Mouse (Mus musculus) forebrain, embryonic 13.5 days (tissue): ENCODE data around the gene Fam183b. TPM values are rescaled to one million over a fixed set of nuclear protein-coding genes. Genes with fewer than 3 reads are reported as not detected.

Experiments used
- ATAC-seq: fragments of 200-750 bp; cut with Nextera tagmentation; 2 replicates; pipeline ENCODE4 v1.8.0; 2017
- H3K27ac ChIP-seq: fragments of 300-500 bp; sonication (generic); 2 replicates; pipeline ENCODE4 v1.5.1; 2015; ENCODE audit warnings: inconsistent platforms, mild to moderate bottlenecking, moderate library complexity
- H3K27me3 ChIP-seq: fragments of 300-500 bp; sonication (generic); 2 replicates; pipeline ENCODE4 v1.6.1; 2015; ENCODE audit warnings: mild to moderate bottlenecking, inconsistent platforms
- H3K36me3 ChIP-seq: fragments of 300-500 bp; sonication (generic); 2 replicates; pipeline ENCODE4 v1.6.1; 2015; ENCODE audit warnings: mild to moderate bottlenecking, inconsistent platforms; ENCODE audit not compliant: poor library complexity, severe bottlenecking
- H3K4me1 ChIP-seq: fragments of 300-500 bp; sonication (generic); 2 replicates; pipeline ENCODE4 v1.6.1; 2015; ENCODE audit warnings: inconsistent platforms
- H3K4me2 ChIP-seq: fragments of 300-500 bp; sonication (generic); 2 replicates; pipeline ENCODE4 v1.6.1; 2015; ENCODE audit warnings: inconsistent platforms, mild to moderate bottlenecking, moderate library complexity
- H3K4me3 ChIP-seq: fragments of 300-500 bp; sonication (generic); 2 replicates; pipeline ENCODE4 v1.5.1; 2015; ENCODE audit warnings: mild to moderate bottlenecking, inconsistent platforms
- H3K9ac ChIP-seq: fragments of 300-500 bp; sonication (generic); 2 replicates; pipeline ENCODE4 v1.6.1; 2015; ENCODE audit warnings: mild to moderate bottlenecking, inconsistent platforms
- H3K9me3 ChIP-seq: fragments of 300-500 bp; sonication (generic); replicated peaks from 2 replicates; pipeline ENCODE4 v1.6.1; 2016; ENCODE audit warnings: inconsistent platforms
- WGBS: fragments of 180-500 bp; shearing (Covaris S2); methylation state at CpG from one replicate; pipeline ENCODE4 v1.1.7; 2015; 5-methylcytosine and 5-hydroxymethylcytosine counted together
- polyA plus RNA-seq: library from polyadenylated mRNA; unstranded; fragments of >200 nt; fragmentation: Nextera tagmentation; extraction: Ambion mirVana; gene quantifications from 2 replicates; pipeline ENCODE4 v1.2.1, GENCODE M21; 2015

Gene Fam183b
- polyA plus RNA-seq, 1 experiment from 2014 or later: 2.9 TPM

DNA sequence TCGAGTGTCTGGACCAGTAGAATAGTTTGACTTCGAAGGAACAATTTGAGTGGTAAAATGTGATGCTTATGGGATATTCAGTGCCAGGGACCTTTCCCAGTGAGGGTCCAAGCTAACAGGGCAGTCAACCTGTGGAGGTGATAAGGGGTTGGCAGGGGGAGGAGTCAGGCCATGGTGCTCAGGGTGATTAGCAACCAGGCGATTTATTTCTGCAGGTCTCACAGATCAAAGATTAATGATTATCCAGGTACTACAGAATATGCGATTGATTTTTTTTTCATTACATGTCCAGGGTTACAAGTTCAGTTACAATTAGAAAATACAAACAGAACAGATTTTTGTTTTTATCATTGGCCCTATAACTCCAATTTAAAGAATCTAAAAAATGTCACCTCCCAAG, 2.1 kb upstream of the Fam183b start:
- no peak for ATAC-seq
- Histone ChIP-seq H3K27me3 (no peaks in the 10 kb centered on the region), H3K4me3 (no peak overlapping the region), H3K27ac (no peak overlapping the region), H3K36me3 (no peaks in the 10 kb centered on the region), H3K4me1 (peaks cover 9% of the 10 kb centered on the region), H3K9ac (no peak overlapping the region), H3K9me3 (no peaks in the 10 kb centered on the region), H3K4me2 (no peak overlapping the region)
- 80% methylated on average over 4 of the region's 4 CpGs for WGBS

DNA sequence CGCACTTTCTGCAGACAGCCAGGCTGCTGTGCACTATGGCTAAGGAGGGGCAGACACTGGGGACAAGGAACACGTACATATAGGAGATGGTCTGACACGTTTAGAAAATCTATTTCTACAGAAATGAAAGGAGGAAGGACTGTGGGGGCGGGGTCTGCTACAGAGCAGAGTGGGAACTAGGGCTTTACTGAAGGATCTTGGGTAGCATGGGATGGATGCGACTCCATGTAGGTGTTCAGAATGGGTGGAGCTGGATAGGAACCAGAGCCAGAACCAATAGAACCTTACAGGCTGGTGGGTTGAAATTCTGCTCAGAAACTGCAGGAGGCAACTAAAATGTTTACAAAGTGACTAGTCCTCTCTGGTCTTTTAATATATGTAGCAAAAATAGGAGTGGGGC, 2.0 kb downstream of the Fam183b start:
- no peak overlapping the region for H3K4me3 ChIP-seq
- 83% methylated on average over 5 of the region's 5 CpGs for WGBS
- ATAC-seq: no peak
- no peak overlapping the region for H3K27ac ChIP-seq
- H3K4me2 ChIP-seq: no peak overlapping the region
- no peaks in the 10 kb centered on the region for H3K36me3 ChIP-seq
- no peaks in the 10 kb centered on the region for H3K9me3 ChIP-seq
- H3K9ac ChIP-seq: no peak overlapping the region
- peaks cover 9% of the 10 kb centered on the region for H3K4me1 ChIP-seq
- no peaks in the 10 kb centered on the region for H3K27me3 ChIP-seq

DNA sequence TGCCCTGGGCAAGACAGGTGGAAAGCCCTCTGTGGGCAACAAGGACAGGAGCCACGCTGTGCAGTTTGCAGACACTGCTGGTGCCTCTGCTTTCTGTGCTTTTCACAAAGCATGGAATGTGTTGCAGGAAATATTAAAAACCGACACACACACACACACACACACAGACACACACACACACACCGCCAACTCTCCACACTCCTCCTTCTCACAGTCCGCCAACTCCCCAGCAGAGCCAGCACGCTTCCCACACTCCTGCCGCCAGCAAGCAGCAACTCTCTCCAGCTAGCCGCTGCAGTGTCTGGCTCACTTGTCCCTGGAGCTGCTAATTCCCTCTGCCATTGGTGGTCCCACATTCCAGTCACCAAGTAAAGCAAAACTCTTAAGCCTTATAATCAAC, 4.9 kb downstream of the Fam183b start:
- H3K9me3 ChIP-seq: no peaks in the 10 kb centered on the region
- no peak overlapping the region for H3K27ac ChIP-seq
- no peaks in the 10 kb centered on the region for H3K36me3 ChIP-seq
- H3K27me3 ChIP-seq: no peaks in the 10 kb centered on the region
- H3K9ac ChIP-seq: no peak overlapping the region
- no peak overlapping the region for H3K4me3 ChIP-seq
- H3K4me1 ChIP-seq: peaks cover 4% of the 10 kb centered on the region
- 82% methylated on average over 7 of the region's 7 CpGs for WGBS
- ATAC-seq: no peak
- no peak overlapping the region for H3K4me2 ChIP-seq

DNA sequence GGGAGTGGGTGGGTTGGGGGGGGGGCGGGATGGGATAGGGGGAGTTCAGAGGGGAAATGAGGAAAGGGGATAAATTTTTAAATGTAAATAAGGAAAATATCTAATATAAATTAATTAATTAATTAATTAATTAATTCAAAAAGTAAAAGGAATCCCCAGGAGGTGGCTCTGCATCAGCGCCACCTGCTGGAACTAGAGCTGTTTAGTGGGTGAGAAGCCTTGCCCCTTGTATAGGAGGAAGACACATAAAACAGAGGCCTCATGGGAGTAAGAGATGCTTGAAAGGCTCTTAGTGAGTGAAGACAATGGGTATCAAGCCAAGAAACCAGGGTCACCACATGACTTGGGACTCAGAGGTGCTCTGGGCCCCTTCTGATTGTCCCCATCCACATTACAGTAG, 5.9 kb downstream of the Fam183b start:
- Histone ChIP-seq H3K4me2 (no peak overlapping the region), H3K4me3 (no peak overlapping the region), H3K9me3 (no peaks in the 10 kb centered on the region), H3K27me3 (no peaks in the 10 kb centered on the region), H3K4me1 (no peaks in the 10 kb centered on the region), H3K9ac (no peak overlapping the region), H3K36me3 (no peaks in the 10 kb centered on the region), H3K27ac (no peak overlapping the region)
- ATAC-seq: no peak
- WGBS: 90% methylated on average over 2 of the region's 2 CpGs

DNA sequence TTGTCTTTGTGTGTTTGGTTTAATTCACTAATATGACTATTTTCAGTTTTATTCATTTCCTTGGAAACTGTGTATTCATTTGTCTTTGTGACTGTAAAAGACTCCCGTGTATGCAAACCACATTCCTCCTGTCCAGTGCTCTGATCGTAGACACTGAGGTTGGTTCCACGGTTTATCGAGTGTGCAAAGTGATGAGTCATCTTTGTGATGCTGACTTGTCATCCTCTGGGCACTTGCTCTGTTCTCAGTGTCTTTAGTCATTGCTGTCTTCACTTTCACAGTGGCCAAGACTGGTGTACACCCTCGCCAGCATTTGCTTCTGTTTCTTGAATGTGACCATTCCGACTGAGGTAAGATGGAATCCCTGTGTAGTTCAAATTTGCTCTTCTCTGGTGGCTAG, 11.1 kb downstream of the Fam183b start:
- Histone ChIP-seq H3K9me3 (no peaks in the 10 kb centered on the region), H3K4me2 (no peak overlapping the region), H3K27me3 (no peaks in the 10 kb centered on the region), H3K27ac (no peak overlapping the region), H3K9ac (no peak overlapping the region), H3K4me1 (peaks cover 5% of the 10 kb centered on the region), H3K36me3 (no peaks in the 10 kb centered on the region), H3K4me3 (no peak overlapping the region)
- ATAC-seq: no peak
- WGBS: 84% methylated on average over 6 of the region's 6 CpGs

DNA sequence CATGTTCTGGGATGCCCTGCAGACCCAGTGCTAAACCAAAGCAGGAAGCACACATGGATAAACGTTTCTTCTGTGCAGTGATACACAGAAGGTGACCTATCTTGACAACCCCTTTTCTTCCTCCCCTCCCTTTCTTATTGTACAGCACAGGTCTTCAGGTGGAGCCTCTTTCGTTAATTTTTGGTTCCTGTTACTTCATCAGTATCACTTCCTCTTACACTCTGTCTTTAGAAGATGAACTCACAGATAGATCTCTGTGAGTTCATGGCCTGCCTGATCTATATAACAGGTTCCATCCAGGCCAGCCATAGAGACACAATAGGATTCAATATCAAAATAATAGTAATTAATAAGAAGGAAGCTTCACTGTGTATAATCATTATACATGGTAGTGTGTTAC, 11.7 kb downstream of the Fam183b start:
- WGBS: 54% methylated on average over 2 of the region's 2 CpGs
- Histone ChIP-seq H3K4me1 (peaks cover 5% of the 10 kb centered on the region), H3K4me2 (no peak overlapping the region), H3K27ac (no peak overlapping the region), H3K36me3 (no peaks in the 10 kb centered on the region), H3K27me3 (no peaks in the 10 kb centered on the region), H3K9me3 (no peaks in the 10 kb centered on the region), H3K4me3 (no peak overlapping the region), H3K9ac (no peak overlapping the region)
- ATAC-seq: no peak

DNA sequence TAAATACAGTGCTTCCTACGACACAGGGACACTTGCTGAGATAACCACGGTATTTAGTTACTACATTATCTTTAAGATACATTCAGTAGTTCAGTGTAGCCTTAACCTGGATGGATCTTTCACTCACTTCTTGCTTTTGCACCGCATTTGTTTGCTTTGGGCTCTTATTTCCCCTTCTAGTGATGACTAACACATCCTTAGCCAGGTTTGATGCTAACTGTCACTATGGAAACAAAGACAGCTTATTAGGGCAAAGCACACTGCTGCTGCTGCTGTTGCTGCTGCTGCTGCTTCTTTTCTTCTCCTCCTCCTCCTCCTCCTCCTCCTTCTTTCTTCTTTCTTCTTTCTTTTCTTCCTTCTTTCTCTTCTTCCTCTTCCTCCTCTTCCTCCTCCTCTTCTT, 12.2 kb downstream of the Fam183b start:
- Histone ChIP-seq H3K27me3 (no peaks in the 10 kb centered on the region), H3K4me3 (no peak overlapping the region), H3K27ac (no peak overlapping the region), H3K4me1 (peaks cover 5% of the 10 kb centered on the region), H3K9me3 (no peaks in the 10 kb centered on the region), H3K4me2 (no peak overlapping the region), H3K36me3 (no peaks in the 10 kb centered on the region), H3K9ac (no peak overlapping the region)
- no peak for ATAC-seq
- 20% methylated on average over 3 of the region's 3 CpGs for WGBS

DNA sequence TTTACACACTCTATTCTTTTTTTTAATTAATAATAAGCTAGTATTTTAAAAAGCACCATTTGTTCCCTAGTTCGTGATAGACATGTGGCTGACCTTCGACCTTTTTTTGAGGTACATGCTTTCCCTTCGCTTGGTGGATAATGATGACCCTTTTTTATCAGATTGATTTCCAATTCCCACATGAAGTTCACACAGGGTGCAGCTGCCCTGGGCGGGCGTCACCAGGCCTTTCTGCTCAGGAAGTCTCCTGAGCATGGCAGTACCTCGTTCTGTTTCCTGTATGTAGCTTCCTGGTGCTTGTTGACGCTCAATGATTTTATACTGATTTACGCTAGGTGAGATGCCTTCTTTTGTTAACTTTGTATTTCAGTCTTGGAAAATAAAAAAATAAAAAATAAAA, 13.4 kb downstream of the Fam183b start:
- no peak overlapping the region for H3K4me2 ChIP-seq
- no peaks in the 10 kb centered on the region for H3K9me3 ChIP-seq
- WGBS: 84% methylated on average over 8 of the region's 8 CpGs
- H3K27ac ChIP-seq: no peak overlapping the region
- peaks cover 5% of the 10 kb centered on the region for H3K4me1 ChIP-seq
- H3K36me3 ChIP-seq: no peaks in the 10 kb centered on the region
- no peak for ATAC-seq
- H3K4me3 ChIP-seq: no peak overlapping the region
- no peaks in the 10 kb centered on the region for H3K27me3 ChIP-seq
- no peak overlapping the region for H3K9ac ChIP-seq

DNA sequence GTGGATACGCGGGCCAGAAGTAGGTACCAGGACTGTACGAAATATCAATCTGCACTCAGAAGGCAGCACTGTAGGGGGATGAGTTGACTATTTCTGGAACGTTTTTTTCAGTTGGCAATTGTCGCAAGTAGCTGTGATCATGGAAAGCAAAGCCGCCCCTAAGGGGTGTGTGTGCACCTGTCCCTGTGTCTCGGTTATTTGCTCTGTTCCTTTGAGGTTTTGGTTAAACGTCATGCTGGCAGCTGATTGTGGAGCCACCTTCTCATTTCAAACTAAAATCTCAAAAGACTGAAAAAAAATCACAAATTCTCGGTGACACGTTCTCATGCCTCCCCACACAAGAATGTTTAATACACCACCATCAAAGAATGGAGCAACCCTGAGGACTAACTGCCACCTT, 14.1 kb downstream of the Fam183b start:
- H3K4me1 ChIP-seq: peaks cover 5% of the 10 kb centered on the region
- no peaks in the 10 kb centered on the region for H3K9me3 ChIP-seq
- H3K27ac ChIP-seq: no peak overlapping the region
- H3K9ac ChIP-seq: no peak overlapping the region
- no peak for ATAC-seq
- H3K27me3 ChIP-seq: no peaks in the 10 kb centered on the region
- WGBS: 93% methylated on average over 10 of the region's 10 CpGs
- H3K4me3 ChIP-seq: no peak overlapping the region
- H3K36me3 ChIP-seq: no peaks in the 10 kb centered on the region
- no peak overlapping the region for H3K4me2 ChIP-seq

DNA sequence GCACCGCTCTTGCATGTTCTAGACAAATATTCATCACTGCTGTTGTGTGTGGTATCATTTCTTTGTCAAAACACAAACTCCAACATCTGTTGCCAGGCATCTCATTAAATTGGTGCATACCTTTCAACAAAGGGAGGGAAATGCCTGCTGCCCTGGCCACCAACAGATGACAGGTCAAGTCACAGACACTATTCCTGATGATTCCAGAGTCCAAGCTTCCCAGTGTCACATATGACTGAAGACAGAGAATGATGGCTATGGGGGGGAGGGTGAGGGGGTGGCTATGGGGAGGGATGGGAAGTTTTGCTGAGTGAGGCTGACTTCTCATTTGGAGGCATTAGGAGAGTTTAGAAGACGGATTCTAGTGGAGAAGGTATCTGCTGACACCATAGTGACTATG, 17.6 kb downstream of the Fam183b start:
- Histone ChIP-seq H3K9ac (no peak overlapping the region), H3K36me3 (no peaks in the 10 kb centered on the region), H3K4me3 (no peak overlapping the region), H3K9me3 (no peaks in the 10 kb centered on the region), H3K27ac (no peak overlapping the region), H3K4me1 (peaks cover under 1% of the 10 kb centered on the region), H3K27me3 (no peaks in the 10 kb centered on the region), H3K4me2 (no peak overlapping the region)
- ATAC-seq: no peak
- 79% methylated on average over 2 of the region's 2 CpGs for WGBS

DNA sequence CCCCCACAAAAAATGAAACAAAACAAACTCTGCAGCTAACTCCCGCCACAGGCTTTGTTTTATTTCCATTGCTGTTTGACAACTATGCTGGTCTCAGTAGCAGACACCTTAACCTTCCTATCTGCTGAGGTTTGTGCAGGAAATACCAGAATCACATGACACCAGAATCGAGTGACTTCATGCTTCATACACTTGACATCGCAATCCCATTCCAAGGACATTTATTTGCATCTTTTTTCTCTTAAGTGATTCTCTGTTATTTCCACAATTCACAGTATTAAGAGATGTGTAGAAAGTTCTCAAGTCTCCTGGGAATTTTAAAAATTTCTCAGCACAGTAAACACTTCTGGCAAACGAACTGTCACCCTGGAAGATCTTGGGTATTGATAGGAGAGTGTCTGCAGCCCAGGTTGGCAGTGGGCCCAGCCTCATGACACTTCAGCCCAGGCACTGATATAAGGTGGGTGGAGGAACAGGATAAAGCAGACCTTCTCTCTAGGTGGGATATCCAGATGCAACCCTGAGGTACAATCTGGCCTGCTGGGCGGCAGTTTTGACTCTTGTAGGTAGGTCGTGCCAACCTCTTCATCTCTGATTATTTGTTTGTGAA, 19.2 kb downstream of the Fam183b start, which contains the start of gene Olfr314:
Olfr314 (plus strand) TSS at position 473 of the 610 bp plus-strand sequence.
- Histone ChIP-seq H3K4me3 (no peak within 1 kb of the TSS), H3K4me2 (no peak within 1 kb of the TSS), H3K27ac (no peak within 1 kb of the TSS), H3K4me1 (no peaks in the 10 kb centered on the region), H3K27me3 (no peaks in the 10 kb centered on the region), H3K9ac (no peak within 1 kb of the TSS), H3K36me3 (no peaks in the 10 kb centered on the region), H3K9me3 (no peaks in the 10 kb centered on the region)
- no peak for ATAC-seq
- 79% methylated on average over 6 of the region's 6 CpGs for WGBS

DNA sequence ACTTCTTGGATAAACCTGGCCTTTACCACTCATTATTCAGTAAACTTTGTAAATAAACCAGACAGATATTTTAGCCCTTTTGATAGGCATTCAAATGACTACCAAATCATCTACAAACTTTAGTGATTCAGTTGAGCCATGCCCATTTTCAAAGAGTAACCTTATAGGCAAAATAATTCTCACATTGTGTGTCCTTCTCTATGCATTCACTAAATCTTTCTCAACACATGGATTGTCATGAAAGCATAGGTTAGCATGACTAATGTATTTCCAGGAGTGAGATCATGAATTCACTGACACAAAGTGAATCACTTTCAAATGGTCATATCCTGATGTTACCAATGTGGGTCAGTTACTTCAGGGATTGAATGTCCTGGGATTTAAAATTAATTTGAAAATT, 28.9 kb downstream of the Fam183b start, which contains the start of gene Olfr315:
Olfr315 (plus strand) TSS at position 301 of the 400 bp plus-strand sequence.
- Histone ChIP-seq H3K4me1 (no peaks in the 10 kb centered on the region), H3K4me3 (no peak within 1 kb of the TSS), H3K4me2 (no peak within 1 kb of the TSS), H3K9me3 (no peaks in the 10 kb centered on the region), H3K27ac (no peak within 1 kb of the TSS), H3K36me3 (no peaks in the 10 kb centered on the region), H3K27me3 (no peaks in the 10 kb centered on the region), H3K9ac (no peak within 1 kb of the TSS)
- no peak for ATAC-seq

DNA sequence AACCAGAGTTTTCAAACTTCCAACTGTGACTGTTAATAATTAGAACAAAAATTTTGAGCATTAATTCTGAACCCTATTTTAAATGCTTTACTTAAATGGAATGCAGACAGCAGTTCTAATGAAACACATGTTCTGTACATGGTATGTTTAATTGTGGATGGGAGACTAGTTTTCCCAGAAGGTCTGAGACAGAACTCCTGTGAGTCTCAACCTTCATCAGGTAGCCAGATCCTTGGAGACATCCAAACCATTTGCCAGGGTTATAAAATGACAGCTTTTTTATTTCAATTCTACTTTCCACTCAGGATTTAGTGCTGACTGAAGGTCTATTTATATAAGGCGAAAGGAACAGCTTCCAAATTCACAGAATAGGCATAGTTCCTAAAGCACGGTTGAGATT, 49.3 kb downstream of the Fam183b start, which contains the start of gene Olfr316:
Olfr316 (plus strand) TSS at position 301 of the 400 bp plus-strand sequence.
- no peaks in the 10 kb centered on the region for H3K36me3 ChIP-seq
- H3K9me3 ChIP-seq: no peaks in the 10 kb centered on the region
- no peaks in the 10 kb centered on the region for H3K27me3 ChIP-seq
- H3K9ac ChIP-seq: no peak within 1 kb of the TSS
- no peak within 1 kb of the TSS for H3K4me3 ChIP-seq
- 94% methylated on average over 2 of the region's 2 CpGs for WGBS
- H3K27ac ChIP-seq: no peak within 1 kb of the TSS
- no peaks in the 10 kb centered on the region for H3K4me1 ChIP-seq
- no peak within 1 kb of the TSS for H3K4me2 ChIP-seq
- no peak for ATAC-seq
